Mouse (Mus musculus) limb, embryonic 14.5 days (tissue): ENCODE measurements around the gene Dtx3l. TPM values are rescaled to one million over a fixed set of nuclear protein-coding genes. Genes with fewer than 3 reads are reported as not detected.

Source experiments
- ATAC-seq: fragments of 200-750 bp; cut with Nextera tagmentation; 2 replicates; pipeline ENCODE4 v1.8.0; 2017; ENCODE audit warnings: low read depth, moderate number of reproducible peaks, moderate TSS enrichment; ENCODE audit not compliant: low FRiP score
- DNase-seq: peaks from one replicate; pipeline ENCODE4 v3.0.0-alpha.2; 2015; ENCODE audit warnings: low spot score
- H3K27ac ChIP-seq: fragments of 300-500 bp; sonication (generic); replicated peaks from 2 replicates; pipeline ENCODE4 v1.5.1; 2014; ENCODE audit warnings: low read depth, mild to moderate bottlenecking, low read length, moderate library complexity, mixed read lengths
- H3K27me3 ChIP-seq: fragments of 300-500 bp; sonication (generic); 2 replicates; pipeline ENCODE4 v1.6.1; 2014; ENCODE audit warnings: low read length, mixed read lengths; ENCODE audit not compliant: control insufficient read depth, insufficient read depth
- H3K36me3 ChIP-seq: fragments of 300-500 bp; sonication (generic); 2 replicates; pipeline ENCODE4 v1.6.1; 2014; ENCODE audit warnings: mild to moderate bottlenecking, low read length, moderate library complexity, mixed read lengths; ENCODE audit not compliant: control insufficient read depth, insufficient read depth
- H3K4me1 ChIP-seq: fragments of 300-500 bp; sonication (generic); 2 replicates; pipeline ENCODE4 v1.6.1; 2014; ENCODE audit warnings: antibody characterized with exemption, low read length, mixed read lengths; ENCODE audit not compliant: control insufficient read depth, insufficient read depth
- H3K4me2 ChIP-seq: fragments of 300-500 bp; sonication (generic); replicated peaks from 2 replicates; pipeline ENCODE4 v1.6.1; 2014; ENCODE audit warnings: low read depth, mild to moderate bottlenecking, low read length, moderate library complexity; ENCODE audit not compliant: severe bottlenecking
- H3K4me3 ChIP-seq: fragments of 300-500 bp; sonication (generic); replicated peaks from 2 replicates; pipeline ENCODE4 v1.5.1; 2014; ENCODE audit warnings: low read length
- H3K9ac ChIP-seq: fragments of 300-500 bp; sonication (generic); 2 replicates; pipeline ENCODE4 v1.6.1; 2014; ENCODE audit warnings: mild to moderate bottlenecking, low read depth, low read length, moderate library complexity; ENCODE audit not compliant: severe bottlenecking
- H3K9me3 ChIP-seq: fragments of 300-500 bp; sonication (generic); 2 replicates; pipeline ENCODE4 v1.6.1; 2016; ENCODE audit warnings: low read length; ENCODE audit not compliant: control insufficient read depth
- POLR2A ChIP-seq: fragments of 200-500 bp; IDR thresholded peaks from 2 replicates; pipeline ENCODE4 v1.8.0; 2012; ENCODE audit warnings: inconsistent platforms, mild to moderate bottlenecking, moderate library complexity, borderline replicate concordance; ENCODE audit not compliant: insufficient read depth, insufficient read length; ENCODE audit errors: extremely low read depth
- WGBS: fragments of 180-500 bp; shearing (Covaris S2); extraction: QIAGEN DNeasy Blood & Tissue Kit; methylation state at CpG from one replicate; pipeline ENCODE4 v1.1.7; 2014; 5-methylcytosine and 5-hydroxymethylcytosine counted together
- polyA plus RNA-seq, 2 experiments: library from polyadenylated mRNA; depleted of rRNA in 1 of 2; stranded (reverse) in 1 of 2; unstranded in 1 of 2; fragments of >200 nt; fragmentation: Nextera tagmentation in 1 of 2; extraction: Ambion mirVana in 1 of 2; gene quantifications; 2 replicates each; pipeline versions ENCODE4 v1.2.1 to v1.2.3; 2012 to 2014

Dtx3l gene
- polyA plus RNA-seq (2012; rRNA removed) = 1.8 and 2.0 TPM in 2 replicates
- 3.2 and 3.5 TPM in 2 replicates for polyA plus RNA-seq (2014; fragmentation: Nextera tagmentation; extraction: Ambion mirVana)

DNA sequence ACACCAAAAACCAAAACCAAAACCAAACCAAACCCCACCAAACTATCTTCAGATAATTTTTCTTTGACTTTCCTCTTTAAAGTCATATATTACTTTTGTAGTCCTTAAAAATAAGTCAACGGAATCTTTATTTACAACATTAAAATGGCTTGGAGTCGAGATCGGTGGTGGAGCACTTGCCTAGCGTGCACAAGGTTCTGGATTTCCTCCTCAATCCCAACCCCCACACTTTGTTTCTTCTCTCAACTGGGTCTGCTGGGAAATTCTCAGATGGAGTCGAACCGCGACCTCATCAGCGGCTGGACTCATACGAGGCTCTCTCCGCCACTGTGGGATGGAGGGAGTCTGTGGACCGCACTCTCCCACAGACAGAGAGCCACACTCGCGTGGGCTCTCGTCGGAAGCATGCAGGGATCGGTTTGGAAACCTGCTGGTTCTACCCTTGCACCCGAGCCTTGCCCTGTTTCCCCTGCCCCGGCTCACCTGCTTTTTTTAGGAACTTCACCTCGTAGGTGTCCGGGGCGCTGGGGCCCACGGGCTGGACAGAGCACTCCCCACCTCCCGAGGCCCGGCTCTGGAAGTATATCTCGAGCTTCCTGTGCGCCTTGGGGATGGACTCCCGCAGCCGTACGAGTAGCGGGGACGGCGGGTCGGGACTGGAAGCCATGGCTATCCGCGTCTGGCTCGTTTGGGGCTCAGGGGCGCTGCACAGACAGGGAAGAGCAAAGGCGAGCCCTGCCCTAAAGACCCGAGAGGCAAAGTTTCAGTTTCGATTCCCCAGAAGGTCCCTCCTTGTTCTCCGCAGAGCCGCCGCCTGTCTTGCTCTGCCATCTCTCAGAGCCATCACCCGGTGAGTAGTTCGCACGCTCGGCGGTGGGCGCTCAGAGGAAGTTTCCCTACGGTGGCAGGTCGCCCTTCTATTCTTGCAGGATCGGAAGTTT, at the start of gene Dtx3l, which contains the start of gene Parp9:
Gene Dtx3l (minus strand): TSS at position 941 of the 941 bp plus-strand sequence.
Gene Parp9 (plus strand): TSS at position 260 of the 941 bp plus-strand sequence.
- H3K27ac ChIP-seq = no peak within 1 kb of the TSS
- peak; percentile 78 for ATAC-seq
- no peaks in the 10 kb centered on the region for H3K9me3 ChIP-seq
- peak; percentile 37 for DNase-seq
- H3K4me2 ChIP-seq = peak within 1 kb of the TSS; percentile 78
- peak within 1 kb of the TSS; percentile 74 for H3K9ac ChIP-seq
- H3K4me3 ChIP-seq = peak within 1 kb of the TSS; percentile 54
- 2% methylated on average over 52 of the region's 52 CpGs for WGBS
- TF ChIP-seq POLR2A = 0 out of 2 replicates have a peak, but pooled peaks have one; percentile 25
- H3K27me3 ChIP-seq = no peaks in the 10 kb centered on the region
- H3K4me1 ChIP-seq = peaks cover 6% of the 10 kb centered on the region; the same call in 1 of the 2 replicates
- no peaks in the 10 kb centered on the region for H3K36me3 ChIP-seq

DNA sequence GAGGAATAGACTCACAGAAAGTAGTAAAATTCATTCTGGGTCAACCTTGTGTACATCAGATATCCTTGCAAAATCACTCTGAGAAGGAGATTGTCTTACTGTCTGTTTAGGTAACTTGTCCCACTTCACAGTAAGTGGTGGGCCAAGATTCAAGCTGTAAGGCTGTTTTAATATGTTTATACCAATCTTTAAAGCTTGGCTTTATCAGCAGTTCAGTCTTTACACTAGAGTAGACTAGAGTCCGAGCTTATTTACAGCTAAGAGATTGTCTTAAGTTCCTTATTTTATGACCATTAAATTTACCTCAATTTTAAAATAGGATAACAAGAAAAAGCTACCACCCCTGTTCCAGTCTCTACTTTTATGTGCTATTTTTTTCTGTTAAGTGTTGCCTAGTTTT, 49.0 kb upstream of the Dtx3l start:
- no peak overlapping the region for H3K4me2 ChIP-seq
- H3K9ac ChIP-seq = no peak overlapping the region
- no peak overlapping the region for H3K27ac ChIP-seq
- no peak for TF ChIP-seq POLR2A
- H3K9me3 ChIP-seq = no peaks in the 10 kb centered on the region
- 73% methylated on average over 1 of the region's 1 CpGs for WGBS
- H3K4me1 ChIP-seq = 0 out of 2 replicates have a peak, but pooled peaks cover 8% of the 10 kb centered on the region
- ATAC-seq (no peak), DNase-seq (no peak)
- H3K4me3 ChIP-seq = no peak overlapping the region
- H3K27me3 ChIP-seq = no peaks in the 10 kb centered on the region
- no peaks in the 10 kb centered on the region for H3K36me3 ChIP-seq

DNA sequence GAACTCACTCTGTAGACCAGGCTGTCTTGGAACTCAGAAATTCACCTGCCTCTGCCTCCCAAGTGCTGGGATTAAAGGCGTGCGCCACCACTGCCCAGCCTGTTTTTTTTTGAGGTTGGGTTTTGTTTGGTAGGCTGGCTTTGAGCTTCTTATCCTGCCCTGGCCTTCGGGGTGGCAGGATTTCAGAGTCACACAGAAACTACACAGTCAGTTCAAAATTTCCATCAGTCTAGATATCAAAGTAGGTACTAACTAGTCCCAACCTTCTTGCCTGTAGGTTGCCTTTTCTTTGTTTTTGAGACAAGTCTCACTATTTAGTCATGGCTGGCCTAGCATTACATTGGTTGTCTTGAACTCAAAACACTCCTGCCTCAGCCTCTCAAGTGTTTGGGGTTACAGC, 45.5 kb upstream of the Dtx3l start:
- TF ChIP-seq POLR2A = no peak
- H3K27me3 ChIP-seq = no peaks in the 10 kb centered on the region
- 0 out of 2 replicates have a peak, but pooled peaks cover 8% of the 10 kb centered on the region for H3K4me1 ChIP-seq
- peak overlapping the region; percentile 85 for H3K4me3 ChIP-seq
- DNase-seq = no peak
- no peak for ATAC-seq
- no peak overlapping the region for H3K27ac ChIP-seq
- H3K4me2 ChIP-seq = peak overlapping the region; percentile 60
- WGBS = 74% methylated on average over 3 of the region's 3 CpGs
- H3K9ac ChIP-seq = no peak overlapping the region
- no peaks in the 10 kb centered on the region for H3K36me3 ChIP-seq
- H3K9me3 ChIP-seq = no peaks in the 10 kb centered on the region

DNA sequence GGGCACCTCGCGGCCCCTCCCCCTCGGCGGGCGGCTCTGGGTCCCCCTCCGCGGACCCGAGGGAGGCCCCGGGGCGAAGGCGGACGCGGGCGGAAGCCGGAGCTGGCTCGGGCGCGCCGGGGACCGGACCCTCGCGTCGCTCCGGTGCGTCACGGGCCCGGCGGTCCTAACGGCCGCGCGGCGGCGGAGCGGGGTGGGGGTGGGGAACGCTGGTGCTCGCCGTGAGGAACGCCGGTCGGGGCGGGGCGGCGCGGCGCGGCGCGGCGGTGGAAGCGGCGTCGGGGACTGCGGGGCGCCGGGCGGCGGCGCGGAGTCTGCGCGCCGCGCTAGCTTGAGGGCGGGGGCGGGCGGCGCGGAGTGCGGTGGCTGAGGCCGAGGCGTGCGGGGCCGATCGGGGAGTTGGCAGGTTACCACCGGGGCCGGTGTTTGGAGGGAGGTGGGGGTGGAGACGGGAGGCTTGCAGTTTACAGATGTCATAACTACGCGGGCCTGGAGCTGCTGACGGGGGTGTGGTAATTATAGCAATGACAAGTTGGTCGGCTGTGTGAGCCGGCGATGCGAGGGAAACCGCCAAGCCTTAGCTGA, 44.7 kb upstream of the Dtx3l start:
- no peaks in the 10 kb centered on the region for H3K36me3 ChIP-seq
- peak; percentile 57 for DNase-seq
- H3K4me1 ChIP-seq = 0 out of 2 replicates have a peak, but pooled peaks cover 8% of the 10 kb centered on the region
- peak overlapping the region; percentile 93 for H3K9ac ChIP-seq
- ATAC-seq = peak; percentile 48
- TF ChIP-seq POLR2A = no peak
- under 1% methylated on average over 48 of the region's 86 CpGs for WGBS
- H3K9me3 ChIP-seq = no peaks in the 10 kb centered on the region
- H3K4me3 ChIP-seq = peak overlapping the region; percentile 85
- no peaks in the 10 kb centered on the region for H3K27me3 ChIP-seq
- peak overlapping the region; percentile 99 for H3K27ac ChIP-seq
- H3K4me2 ChIP-seq = peak overlapping the region; percentile 60

DNA sequence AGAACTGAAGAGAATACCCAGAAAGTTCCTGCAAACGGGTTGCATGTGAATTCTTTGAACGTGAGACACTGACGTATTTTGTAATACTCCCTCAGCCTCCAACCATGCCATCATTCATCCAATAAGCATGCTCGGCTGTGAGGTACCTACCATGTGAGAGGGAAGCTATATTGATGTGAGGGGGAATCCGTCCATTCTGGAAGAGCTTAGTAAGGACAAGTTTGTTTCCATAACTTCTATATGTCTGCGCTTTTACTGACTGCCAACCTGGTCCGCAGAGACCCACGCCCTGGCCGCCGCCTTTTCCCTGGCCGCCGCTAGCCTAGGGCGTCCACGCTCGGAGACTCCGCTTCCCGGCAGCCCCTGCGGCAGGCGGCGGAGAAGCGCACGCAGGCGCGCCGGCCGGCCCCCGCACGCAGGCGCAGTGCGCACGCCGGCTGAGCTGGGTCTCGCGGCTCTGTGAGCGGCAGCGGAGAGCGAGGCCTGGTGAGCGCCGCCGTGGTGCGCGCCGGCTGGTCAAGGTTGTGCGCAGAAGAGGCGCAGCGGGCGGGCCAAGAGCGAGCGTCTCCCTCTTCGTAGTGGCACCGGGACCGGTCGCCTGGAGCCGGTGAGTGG, 44.1 kb upstream of the Dtx3l start:
- peak overlapping the region; percentile 85 for H3K4me3 ChIP-seq
- DNase-seq (peak; percentile 87), ATAC-seq (peak; percentile 94)
- H3K36me3 ChIP-seq = no peaks in the 10 kb centered on the region
- under 1% methylated on average over 47 of the region's 54 CpGs for WGBS
- no peaks in the 10 kb centered on the region for H3K27me3 ChIP-seq
- H3K9ac ChIP-seq = peak overlapping the region; percentile 93
- H3K4me2 ChIP-seq = peak overlapping the region; percentile 60
- peak; percentile 83; the same call in 1 of the 2 replicates for TF ChIP-seq POLR2A
- H3K9me3 ChIP-seq = no peaks in the 10 kb centered on the region
- 0 out of 2 replicates have a peak, but pooled peaks cover 8% of the 10 kb centered on the region for H3K4me1 ChIP-seq
- peak overlapping the region; percentile 99 for H3K27ac ChIP-seq
